Mouse (Mus musculus) c-Kit-negative CD71-positive TER-119-positive erythroid progenitor cells, embryonic 14.5 days (primary cell): ENCODE results near the gene Etfbkmt.
"Not testable (repeated sequence)": the region's sequence is repeated elsewhere in the genome, so short reads cannot be mapped to it uniquely, and the experiment has no call there.

Experiments
- DNase-seq: peaks from one replicate; pipeline ENCODE4 v3.0.0-alpha.2; 2013; ENCODE audit warnings: low read depth, low spot score

Gene Etfbkmt

GRCm38 (mm10) chr6:149187371-149187770 is 47.7 kb downstream of the Etfbkmt start:
- no peak for DNase-seq

DNA sequence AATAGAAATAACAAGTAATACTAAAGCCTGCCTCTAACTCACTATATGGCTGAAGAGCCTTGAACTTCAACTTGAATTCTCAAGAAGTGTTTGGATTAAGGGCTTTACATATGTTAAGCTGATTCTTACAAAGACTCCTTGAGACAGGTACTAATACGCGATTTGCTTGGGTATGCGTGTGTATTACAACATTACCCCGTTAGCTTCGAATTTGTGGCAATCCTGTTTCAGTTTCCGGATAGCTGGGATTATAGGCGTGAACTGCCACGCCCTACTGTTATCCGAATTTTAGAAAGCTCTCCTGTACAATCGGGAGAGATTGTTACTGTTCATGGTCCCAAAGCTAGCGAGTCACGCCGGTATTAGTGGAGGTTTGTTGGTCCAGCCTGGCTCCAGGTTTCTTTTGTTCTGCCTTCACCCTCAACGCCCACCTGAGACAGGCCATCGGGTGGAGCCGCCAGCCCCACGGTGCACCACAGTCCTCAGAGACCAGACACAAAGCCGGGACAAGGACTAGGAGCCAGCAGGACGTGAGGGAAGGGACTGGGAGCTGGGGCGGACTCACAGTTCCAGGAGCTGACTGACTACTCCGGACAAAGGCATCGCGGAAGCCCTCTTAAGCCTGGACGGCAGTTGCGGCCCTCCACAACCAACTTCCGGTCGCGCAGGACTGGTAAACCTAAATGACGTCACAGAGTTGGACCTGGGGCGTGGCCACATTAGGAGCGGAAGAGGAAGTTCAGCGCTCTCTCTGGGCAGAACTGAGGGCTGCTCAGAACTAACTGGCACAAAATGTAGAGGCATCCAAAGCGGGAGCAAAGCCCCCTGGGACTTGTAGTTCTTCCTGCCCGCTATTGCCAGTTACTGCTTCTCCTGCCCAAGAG is 48.6 kb downstream of the Etfbkmt start, which contains the start of gene Amn1:
Amn1 (minus strand) TSS at position 672 of the 884 bp plus-strand sequence.
- DNase-seq: peak; percentile 96

DNA sequence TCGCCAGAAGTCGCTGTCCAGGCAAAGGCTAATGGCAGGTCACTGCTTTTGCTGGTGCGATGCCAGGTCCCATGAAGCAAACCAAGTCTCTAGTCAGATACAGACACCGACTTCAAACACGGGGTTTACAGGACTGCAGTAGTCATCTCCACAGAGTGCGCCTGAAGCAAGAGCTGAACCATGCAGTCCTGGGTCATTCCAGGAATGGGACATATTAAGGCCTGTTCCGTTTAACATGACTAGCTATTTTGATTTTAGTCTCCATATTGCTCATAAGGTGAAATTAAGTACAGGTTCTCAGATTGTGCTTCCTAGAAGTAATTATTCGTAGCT is 49.2 kb downstream of the Etfbkmt start:
- no peak for DNase-seq

DNA sequence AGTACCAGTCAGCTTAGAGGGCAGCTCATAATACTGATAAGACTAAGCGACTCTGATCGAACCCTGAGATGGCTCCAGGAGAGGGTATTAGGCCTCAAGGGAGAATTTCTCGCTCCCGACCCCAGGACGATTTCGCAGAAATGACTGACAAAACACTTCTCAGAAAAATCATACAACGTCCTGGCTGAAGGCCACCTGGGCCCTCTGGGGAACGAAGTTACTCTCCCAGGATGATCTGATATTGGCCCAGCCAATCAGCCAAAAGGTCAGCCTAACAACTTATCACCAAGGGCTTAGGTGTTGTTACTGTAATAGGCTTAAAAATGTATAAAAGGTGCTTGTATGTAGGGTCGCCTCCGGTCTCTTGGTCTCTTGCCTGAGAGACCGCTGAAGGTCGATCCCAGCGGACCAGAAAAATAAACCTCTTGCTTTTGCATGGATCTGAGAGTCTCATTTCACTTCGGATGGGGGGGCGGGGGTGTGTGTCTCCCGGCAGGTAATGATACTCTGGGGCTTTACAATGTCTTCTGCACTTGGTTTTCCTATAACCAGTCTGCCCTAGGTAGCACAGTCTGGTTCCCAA is 49.8 kb downstream of the Etfbkmt start:
- DNase-seq: no peak

- DNase-seq: not testable (repeated sequence)
These were observed 52.3 kb downstream of the Etfbkmt start for GRCm38 (mm10) chr6:149191951-149192350.

DNA sequence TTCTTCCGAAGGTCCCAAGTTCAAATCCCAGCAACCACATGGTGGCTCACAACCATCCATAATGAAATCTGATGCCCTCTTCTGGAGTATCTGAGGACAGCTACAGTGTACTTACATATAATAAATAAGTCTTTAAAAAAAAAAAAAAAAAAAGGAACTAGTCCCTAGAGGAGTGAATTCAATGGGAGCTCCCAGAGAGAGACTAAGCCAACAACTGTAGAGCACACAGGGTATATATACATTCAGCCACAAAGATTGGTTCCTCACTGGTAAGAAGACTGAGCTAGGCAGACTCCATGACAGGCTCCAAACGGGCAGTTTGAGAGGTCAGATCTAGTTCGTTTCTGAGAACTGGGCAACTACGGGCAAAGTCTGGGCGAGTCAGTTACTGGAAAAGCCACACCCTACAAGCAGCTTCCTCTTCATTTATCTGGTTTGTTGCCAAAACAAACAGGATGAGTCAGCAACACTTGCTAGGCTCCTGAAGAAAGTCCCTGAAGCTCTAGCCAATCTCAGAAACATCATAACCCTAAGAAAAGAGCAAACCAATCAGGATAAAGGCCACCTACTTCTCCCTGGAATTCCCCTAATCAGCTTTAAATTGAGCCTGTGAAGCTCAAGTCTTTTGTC is 53.7 kb downstream of the Etfbkmt start:
- peak; percentile 96 for DNase-seq

- no peak for DNase-seq
These were observed 57.5 kb downstream of the Etfbkmt start for GRCm38 (mm10) chr6:149197116-149197515.

DNA sequence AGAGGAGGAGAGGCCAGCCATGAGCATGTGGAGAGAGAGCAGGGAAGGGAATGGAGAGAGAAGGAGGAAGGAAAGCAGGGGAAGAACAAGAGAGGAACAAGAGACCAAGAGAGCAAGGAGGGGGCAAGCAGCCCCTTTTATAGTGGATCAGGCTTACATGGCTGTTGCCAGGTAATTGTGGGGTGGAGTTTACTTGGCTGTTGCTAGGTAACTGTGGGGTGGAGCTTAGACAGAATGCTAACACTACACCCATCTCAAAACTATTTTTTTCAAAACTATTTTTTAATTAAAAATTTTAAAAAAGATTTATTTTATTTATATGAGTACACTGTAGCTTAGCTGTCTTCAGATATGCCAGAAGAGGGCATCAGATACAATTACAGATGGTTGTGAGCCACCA is 58.9 kb downstream of the Etfbkmt start:
- no peak for DNase-seq
